Mouse (Mus musculus): ENCODE measurements around the gene Cyp2c23. TPM values are rescaled to one million over a fixed set of nuclear protein-coding genes. Genes with fewer than 3 reads are reported as not detected.

Gene Cyp2c23
- polyA plus RNA-seq (2012; rRNA removed), result 0.09 and 0.10 TPM in 2 replicates

DNA sequence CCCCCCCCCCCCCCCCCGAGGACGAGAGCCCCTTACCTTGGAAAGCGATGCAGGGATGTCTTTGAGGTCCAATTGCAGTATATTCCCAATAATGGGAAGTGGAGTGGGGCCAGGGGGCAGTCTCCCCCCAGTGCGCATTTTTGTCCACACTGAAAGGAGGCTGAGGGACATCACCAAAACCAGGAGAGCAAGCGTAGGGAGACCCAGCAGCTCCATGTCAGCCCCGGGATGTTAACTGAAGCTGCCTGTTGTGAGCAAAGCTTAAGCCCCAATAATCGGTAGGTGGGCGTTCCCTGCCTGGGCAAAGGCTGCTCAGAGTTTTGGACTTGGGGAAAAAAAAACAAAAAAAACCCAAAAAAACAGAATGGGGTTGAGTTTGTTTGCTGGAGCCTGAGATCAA, at the start of gene Cyp2c23:
TSS of gene Cyp2c23 (minus strand) at position 237 of the 400 bp plus-strand sequence.

DNA sequence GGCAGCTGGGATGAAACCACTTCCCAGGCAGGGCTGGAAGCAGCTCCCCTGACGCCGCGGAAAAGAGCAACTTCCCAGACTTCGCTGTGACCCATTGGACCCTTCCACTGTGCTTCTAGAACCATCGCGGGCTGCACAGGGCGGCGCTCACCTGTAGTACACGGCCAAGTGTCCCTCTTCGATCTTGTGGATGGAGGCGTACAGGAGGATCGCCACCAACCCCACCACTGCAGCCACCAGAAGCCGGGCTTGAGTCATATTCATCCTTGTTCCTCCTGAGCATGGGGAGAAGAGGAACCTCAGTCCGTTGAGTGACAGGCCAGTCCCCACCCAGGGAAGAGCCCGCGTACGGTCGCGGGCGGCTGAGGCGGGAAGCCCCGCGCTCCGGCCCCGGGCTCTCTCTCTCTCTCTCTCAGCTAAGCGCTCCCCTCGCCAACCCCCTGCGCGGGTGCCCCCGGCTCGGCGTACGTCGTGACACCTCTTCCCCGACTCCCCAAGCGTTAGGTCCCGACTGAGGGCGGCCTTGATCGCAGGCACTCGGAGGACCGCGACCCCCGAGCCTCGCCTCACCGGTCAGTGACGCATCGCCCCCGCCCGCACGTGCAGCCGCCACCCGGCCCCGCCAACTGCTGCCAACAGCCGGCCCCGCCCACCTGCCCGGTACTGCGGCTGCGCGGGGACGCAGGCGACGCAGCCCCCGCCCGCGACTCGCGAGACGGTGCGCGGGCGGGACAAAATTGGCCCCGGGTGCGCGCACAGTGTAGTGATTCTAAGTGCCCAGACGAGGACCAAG, 40.3 kb upstream of the Cyp2c23 start, which contains the start of gene Erlin1:
TSS of gene Erlin1 (minus strand) at position 665 of the 793 bp plus-strand sequence.

DNA sequence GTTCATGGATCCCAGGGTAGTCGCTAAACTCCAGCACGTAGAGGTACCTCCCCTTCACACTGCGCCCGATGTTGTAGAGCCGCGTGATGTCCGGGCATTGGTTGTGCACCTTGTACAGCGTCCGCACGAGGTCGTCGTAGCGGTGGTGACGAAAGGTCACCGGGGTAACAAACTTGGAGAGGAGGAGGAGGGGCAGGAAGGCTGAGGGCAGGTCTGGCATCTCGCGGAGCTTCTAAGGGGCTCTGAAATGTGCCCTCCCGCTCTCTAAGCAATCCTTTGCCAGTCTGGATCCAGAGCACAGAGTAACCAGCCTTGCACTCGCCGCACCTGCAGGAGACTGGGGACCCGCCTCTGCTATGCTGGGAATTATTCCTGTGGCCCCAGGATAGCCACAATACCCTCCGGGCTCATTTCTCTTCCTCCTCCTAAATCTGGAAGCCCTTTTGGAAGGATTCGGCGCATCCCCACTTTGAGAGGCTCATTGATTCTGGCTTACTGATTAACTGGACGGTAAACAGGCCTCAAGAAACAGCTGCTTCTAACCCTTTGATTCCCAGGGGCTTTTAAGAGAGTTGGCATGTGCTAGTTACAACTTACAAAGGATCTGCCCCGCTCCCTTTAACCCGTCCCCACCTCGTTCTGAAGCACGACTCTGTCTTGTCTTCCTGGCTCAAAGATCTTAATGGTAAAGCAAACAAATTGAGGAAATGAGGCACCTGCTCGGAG, 42.8 kb downstream of the Cyp2c23 start, which contains the start of gene Cpn1:
TSS of gene Cpn1 (minus strand) at position 488 of the 726 bp plus-strand sequence.

Other genes with a start within 250 kb of the Cyp2c23 start
- 0.28 and 0.41 TPM in 2 replicates for gene Abcc2, start 247.0 kb downstream of the Cyp2c23 start, polyA plus RNA-seq (2012; rRNA removed)
- gene Dnmbp, start 89.0 kb downstream of the Cyp2c23 start, polyA plus RNA-seq (2012; rRNA removed), result 32.4 and 34.0 TPM in 2 replicates
- gene Cpn1, start 42.7 kb downstream of the Cyp2c23 start, polyA plus RNA-seq (2012; rRNA removed), result 1.7 and 2.1 TPM in 2 replicates
- 4.7 and 7.0 TPM in 2 replicates for gene Erlin1, start 40.6 kb upstream of the Cyp2c23 start, polyA plus RNA-seq (2012; rRNA removed)
- gene Chuk, start 78.3 kb upstream of the Cyp2c23 start, polyA plus RNA-seq (2012; rRNA removed), result 9.7 and 10.0 TPM in 2 replicates
- 4.4 and 5.0 TPM in 2 replicates for gene Cwf19l1, start 106.7 kb upstream of the Cyp2c23 start, polyA plus RNA-seq (2012; rRNA removed)
- 16.4 and 24.2 TPM in 2 replicates for gene Bloc1s2, start 117.2 kb upstream of the Cyp2c23 start, polyA plus RNA-seq (2012; rRNA removed)
- gene Pkd2l1, start 163.2 kb upstream of the Cyp2c23 start, polyA plus RNA-seq (2012; rRNA removed), result 0.11 and 0.15 TPM in 2 replicates
- 0.33 and 0.46 TPM in 2 replicates for gene Scd3, start 174.1 kb upstream of the Cyp2c23 start, polyA plus RNA-seq (2012; rRNA removed)